Mouse (Mus musculus): ENCODE measurements around the gene Cwc27. TPM values are rescaled to one million over a fixed set of nuclear protein-coding genes. Genes with fewer than 3 reads are reported as not detected.

Cwc27 gene
- total RNA-seq, 1 experiment from 2014 or later = 50.9 TPM

- ATAC-seq (replicated peaks; ENCODE audit: low read depth, poor library complexity, severe bottlenecking) = no peak
Measured at GRCm38 (mm10) chr13:104651763-104652162, 165.2 kb downstream of the Cwc27 start.

DNA sequence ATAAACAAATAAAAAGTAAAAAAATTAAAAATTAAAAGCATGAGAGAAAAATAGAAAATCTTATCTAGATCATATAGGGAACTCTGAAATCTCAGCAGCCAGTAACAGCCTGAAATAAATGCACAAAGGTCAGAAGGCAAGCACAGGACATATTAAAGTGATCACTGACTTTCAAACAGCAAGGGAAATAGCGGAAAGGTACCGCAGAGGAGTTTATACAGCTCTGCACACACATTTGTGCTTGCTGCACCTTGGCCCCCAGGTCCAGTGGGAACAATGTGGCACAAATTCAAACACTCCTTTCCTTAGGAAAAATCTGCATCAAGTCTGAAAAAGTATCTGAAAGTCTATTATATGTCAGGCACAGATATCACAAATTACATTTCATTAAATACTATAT lies 166.3 kb downstream of the Cwc27 start:
- no peak for ATAC-seq (replicated peaks; ENCODE audit: low read depth, poor library complexity, severe bottlenecking)

DNA sequence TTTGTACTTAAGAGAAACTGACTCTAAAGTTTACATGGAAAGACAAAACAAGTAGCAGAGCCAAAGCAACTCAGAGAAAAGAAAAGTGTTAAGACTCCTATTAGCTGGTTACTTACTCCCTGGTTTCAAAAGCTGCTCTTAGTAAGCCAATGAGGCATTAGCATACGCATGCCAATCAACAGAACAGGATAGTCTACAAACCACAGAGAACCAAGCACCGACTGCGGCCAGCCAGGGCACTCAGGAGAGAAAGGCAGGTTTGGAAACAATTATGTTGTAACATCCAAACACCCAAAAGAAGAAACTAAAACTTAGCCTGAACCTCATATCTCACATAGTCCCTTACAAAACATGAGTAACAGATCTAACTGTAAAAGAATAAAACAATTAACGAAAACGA lies 166.8 kb downstream of the Cwc27 start:
- no peak for ATAC-seq (replicated peaks; ENCODE audit: low read depth, poor library complexity, severe bottlenecking)

- no peak for ATAC-seq (replicated peaks; ENCODE audit: low read depth, poor library complexity, severe bottlenecking)
Measured at GRCm38 (mm10) chr13:104645778-104646425, 171.0 kb downstream of the Cwc27 start.

DNA sequence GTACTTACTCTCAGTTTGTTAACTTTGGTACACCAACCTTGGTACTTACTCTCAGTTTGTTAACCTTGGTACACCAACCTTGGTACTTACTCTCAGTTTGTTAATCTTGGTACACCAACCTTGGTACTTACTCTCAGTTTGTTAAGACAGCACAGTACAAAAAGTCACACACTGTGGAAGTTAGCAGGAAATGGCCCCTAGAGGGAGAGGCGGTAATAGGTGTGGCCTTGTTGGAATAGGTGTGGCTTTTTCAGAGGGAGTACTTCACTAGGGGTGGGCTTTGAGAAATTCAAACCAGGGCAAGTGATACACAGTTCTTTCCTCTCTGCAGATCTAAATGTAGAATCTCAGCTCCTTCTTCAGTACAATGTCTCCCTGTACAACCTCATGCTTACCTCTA lies 172.8 kb downstream of the Cwc27 start:
- no peak for ATAC-seq (replicated peaks; ENCODE audit: low read depth, poor library complexity, severe bottlenecking)

GRCm38 (mm10) chr13:104640694-104641454 lies 176.1 kb downstream of the Cwc27 start:
- ATAC-seq (replicated peaks; ENCODE audit: low read depth, poor library complexity, severe bottlenecking) = no peak

GRCm38 (mm10) chr13:104638988-104639387 lies 178.0 kb downstream of the Cwc27 start:
- ATAC-seq (replicated peaks; ENCODE audit: low read depth, poor library complexity, severe bottlenecking) = no peak

- ATAC-seq (replicated peaks; ENCODE audit: low read depth, poor library complexity, severe bottlenecking) = no peak
Measured at GRCm38 (mm10) chr13:104635965-104636462, 180.9 kb downstream of the Cwc27 start.

DNA sequence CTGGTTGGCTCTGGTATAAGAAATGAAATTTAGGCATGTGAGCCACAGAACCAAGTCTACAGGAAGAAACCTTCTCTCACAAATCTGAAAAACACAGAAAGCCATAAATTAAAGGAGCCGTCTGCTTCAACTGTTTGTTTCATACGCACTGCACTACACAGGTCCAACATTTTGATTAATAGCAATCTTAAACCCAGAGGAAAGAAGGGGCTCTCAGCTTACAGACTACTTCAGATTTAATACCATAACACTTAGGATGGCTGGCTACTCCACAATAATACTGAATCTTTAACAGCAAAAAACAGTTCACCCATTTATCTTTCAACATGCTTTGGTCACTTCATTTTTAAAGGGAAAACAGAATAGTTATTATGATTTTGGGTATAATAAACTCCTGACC lies 182.2 kb downstream of the Cwc27 start:
- no peak for ATAC-seq (replicated peaks; ENCODE audit: low read depth, poor library complexity, severe bottlenecking)

GRCm38 (mm10) chr13:104632427-104633167 lies 184.3 kb downstream of the Cwc27 start:
- ATAC-seq (replicated peaks; ENCODE audit: low read depth, poor library complexity, severe bottlenecking) = no peak

DNA sequence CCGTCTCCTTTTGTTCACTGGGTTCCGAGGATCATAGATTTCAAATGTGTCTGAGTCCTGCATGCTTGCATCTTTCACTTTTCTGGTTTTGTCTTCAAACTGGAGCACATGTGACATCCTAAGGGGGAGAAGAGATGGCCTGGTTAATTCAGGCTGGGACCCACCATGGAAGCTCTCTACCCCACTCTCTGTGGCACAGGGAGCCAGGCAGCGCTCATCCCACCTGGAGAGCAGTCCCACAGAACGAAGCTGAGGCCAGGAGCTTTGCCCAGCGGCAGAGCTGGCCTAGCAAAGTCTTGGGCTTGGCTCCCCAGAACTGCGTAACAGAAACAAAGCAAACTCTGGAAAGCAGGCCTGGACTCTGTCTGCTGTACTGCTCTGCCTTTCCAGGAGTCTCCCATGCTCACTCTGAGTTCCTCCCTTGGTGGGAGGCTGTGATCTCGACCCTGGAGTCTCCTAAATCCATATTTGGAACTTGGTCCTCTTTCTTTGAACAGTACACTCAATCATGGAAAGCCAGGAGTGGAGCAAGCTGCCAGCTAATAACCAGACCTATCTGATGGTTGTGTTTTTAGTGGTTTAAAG lies 185.2 kb downstream of the Cwc27 start:
- no peak for ATAC-seq (replicated peaks; ENCODE audit: low read depth, poor library complexity, severe bottlenecking)

GRCm38 (mm10) chr13:104630808-104631207 lies 186.1 kb downstream of the Cwc27 start:
- ATAC-seq (replicated peaks; ENCODE audit: low read depth, poor library complexity, severe bottlenecking) = 0 out of 2 replicates have a peak, but pooled peaks have one; percentile 52

DNA sequence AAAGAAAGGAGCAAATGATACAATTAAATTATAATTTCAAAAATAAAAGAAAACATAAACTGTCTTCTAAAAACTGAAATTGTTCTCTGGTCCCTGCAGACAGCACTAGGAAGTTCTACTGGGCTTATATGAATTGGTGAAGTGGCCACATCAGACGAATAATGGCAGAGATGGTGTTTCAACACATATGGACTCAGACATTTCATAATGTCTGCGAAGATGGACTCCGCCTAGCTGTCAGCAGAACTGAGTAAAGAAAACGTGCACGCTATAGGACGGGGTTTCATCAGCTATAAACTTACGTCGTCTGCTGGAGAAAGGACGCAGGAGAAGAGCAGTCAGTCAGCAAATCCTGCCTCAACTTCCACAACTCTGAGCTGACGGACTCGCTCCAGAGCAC lies 187.3 kb downstream of the Cwc27 start:
- no peak for ATAC-seq (replicated peaks; ENCODE audit: low read depth, poor library complexity, severe bottlenecking)

DNA sequence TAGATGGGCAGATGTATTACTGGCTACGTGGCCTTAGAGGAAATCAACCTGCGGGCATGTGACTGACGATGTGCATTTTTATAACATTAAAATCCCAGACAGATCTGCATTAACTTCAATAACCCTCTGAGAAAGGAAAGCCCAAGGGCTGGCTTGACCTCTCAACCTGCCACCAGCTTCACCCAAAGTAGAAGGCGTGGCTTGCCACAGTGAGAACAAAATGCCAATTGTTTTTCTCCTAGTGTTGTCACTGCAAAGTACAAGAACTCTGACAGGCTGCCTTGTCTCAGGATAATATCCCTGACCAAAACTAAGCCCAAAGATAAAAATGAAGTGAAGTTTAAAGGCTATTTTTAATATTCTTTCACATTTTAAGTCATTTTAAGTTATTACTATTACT lies 188.9 kb downstream of the Cwc27 start:
- no peak for ATAC-seq (replicated peaks; ENCODE audit: low read depth, poor library complexity, severe bottlenecking)

- no peak for ATAC-seq (replicated peaks; ENCODE audit: low read depth, poor library complexity, severe bottlenecking)
Measured at GRCm38 (mm10) chr13:104627169-104627909, 189.6 kb downstream of the Cwc27 start.

DNA sequence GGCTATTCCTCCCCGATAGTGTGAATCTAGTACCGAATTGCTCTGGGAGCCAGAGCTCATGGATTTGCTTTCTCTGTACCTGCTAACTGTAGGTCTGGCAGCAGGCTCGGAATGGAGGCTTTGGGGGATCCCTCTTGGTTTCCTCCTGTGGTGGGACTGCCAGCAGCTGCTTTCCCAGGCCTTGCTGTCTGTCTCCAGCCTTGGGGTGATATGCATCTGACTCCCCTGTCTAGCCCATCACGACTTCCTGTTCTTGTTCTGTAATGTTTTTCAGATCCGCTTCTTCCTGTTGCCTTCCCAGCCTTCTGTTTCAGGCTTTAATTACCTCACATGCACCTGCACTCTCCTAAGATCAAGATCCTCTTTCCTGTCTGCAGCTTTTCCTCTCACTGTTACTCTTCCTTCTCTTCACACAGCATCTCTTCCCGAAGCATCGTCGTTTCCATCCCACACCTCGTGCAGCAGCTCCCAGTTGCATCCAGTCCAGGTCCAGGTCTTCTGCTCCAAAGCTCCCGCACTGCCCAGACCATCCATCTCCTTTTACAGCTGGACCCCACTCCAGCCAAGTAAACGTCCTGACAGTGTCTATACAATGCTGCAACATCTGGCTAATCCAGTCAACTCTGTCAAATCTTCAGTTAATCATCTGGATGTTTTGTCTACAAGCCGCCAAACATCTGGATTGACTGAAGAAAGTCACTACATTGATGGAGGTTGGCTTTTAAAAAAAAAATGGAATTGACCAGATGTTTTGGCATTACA lies 193.6 kb downstream of the Cwc27 start:
- ATAC-seq (replicated peaks; ENCODE audit: low read depth, poor library complexity, severe bottlenecking) = peak; percentile 84

DNA sequence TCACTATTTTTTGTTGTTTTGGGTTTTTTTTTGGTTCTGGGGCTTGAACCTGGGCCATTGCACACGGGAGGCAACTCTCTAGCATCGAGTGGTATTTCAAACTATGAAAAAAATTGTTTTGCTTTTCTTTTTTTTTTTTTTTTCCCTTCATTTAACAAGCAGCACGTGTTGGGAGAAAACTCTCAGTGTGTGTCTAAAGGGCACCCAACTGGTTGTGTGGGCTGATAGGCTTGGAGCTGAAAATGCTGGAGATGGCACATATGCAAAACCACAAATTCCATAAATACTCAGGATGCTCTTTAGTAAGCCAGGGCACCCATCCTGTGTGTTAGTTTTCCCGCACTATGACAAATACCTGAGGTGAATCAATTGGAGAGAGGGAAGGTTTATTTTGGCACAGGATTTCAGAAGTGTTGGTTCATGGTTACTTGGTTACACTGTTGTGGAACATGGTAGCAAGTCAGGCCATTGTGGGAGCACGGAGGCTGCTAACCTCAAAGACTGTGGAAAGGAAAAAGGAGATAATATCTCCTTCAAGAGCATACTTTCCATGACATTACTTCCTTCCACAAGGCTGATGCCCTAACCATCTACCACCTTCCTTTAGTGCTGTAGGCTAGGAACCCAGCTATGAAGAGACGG lies 194.7 kb downstream of the Cwc27 start:
- ATAC-seq (replicated peaks; ENCODE audit: low read depth, poor library complexity, severe bottlenecking) = peak; percentile 73

- ATAC-seq (replicated peaks; ENCODE audit: low read depth, poor library complexity, severe bottlenecking) = no peak
Measured at GRCm38 (mm10) chr13:104620423-104620822, 196.5 kb downstream of the Cwc27 start.

All from common myeloid progenitor, adult 5-6 weeks (primary cell).